Mouse (Mus musculus) E14TG2a.4 (cell line): Measurements from ENCODE around the gene Zbed4.
A peak's percentile ranks its signal among the peaks of the same experiment; 100 is the strongest.

Experiments
- H3K27me3 ChIP-seq: 2 replicates; pipeline ENCODE4 v1.6.1; 2014; ENCODE audit warnings: low read length, control low read depth; ENCODE audit not compliant: insufficient read depth
- H3K36me3 ChIP-seq: 2 replicates; pipeline ENCODE4 v1.6.1; 2014; ENCODE audit warnings: low read length, control low read depth; ENCODE audit not compliant: insufficient read depth
- H3K4me1 ChIP-seq: replicated peaks from 2 replicates; pipeline ENCODE4 v1.6.1; 2014; ENCODE audit warnings: low read depth, low read length, control low read depth
- H3K4me3 ChIP-seq: replicated peaks from 2 replicates; pipeline ENCODE4 v1.5.1; 2014; ENCODE audit warnings: mild to moderate bottlenecking, low read length
- H3K9me3 ChIP-seq: 2 replicates; pipeline ENCODE4 v1.6.1; 2014; ENCODE audit warnings: low read length, control low read depth
- CTCF ChIP-seq: conservative IDR thresholded peaks from 2 replicates; pipeline ENCODE4 v1.5.1; 2014; ENCODE audit warnings: low read length
- NANOG ChIP-seq: IDR thresholded peaks from 2 replicates; pipeline ENCODE4 v1.6.1; 2014; ENCODE audit warnings: borderline replicate concordance, low read length, mixed read lengths
- POU5F1 ChIP-seq: IDR thresholded peaks from 2 replicates; pipeline ENCODE4 v1.6.1; 2014; ENCODE audit warnings: low read length, borderline replicate concordance

The Zbed4 gene

GRCm38 (mm10) chr15:88823376-88823775, 71.9 kb downstream of the Zbed4 start:
- no peak overlapping the region for H3K4me3 ChIP-seq
- no peak for TF ChIP-seq NANOG
- no peak for TF ChIP-seq CTCF
- no peak for TF ChIP-seq POU5F1

GRCm38 (mm10) chr15:88827466-88827865, 76.0 kb downstream of the Zbed4 start:
- peaks cover 51% of the 10 kb centered on the region for H3K4me1 ChIP-seq
- H3K36me3 ChIP-seq = peaks cover 67% of the 10 kb centered on the region
- TF ChIP-seq POU5F1 (no peak), CTCF (no peak), NANOG (no peak)
- H3K27me3 ChIP-seq = no peaks in the 10 kb centered on the region
- H3K4me3 ChIP-seq = no peak overlapping the region
- H3K9me3 ChIP-seq = no peaks in the 10 kb centered on the region

More at GRCm38 (mm10) chr15:88823376-88823775, 71.9 kb downstream of the Zbed4 start:
- Histone ChIP-seq H3K27me3 (no peaks in the 10 kb centered on the region), H3K4me1 (peaks cover 41% of the 10 kb centered on the region), H3K36me3 (peaks cover 68% of the 10 kb centered on the region), H3K9me3 (no peaks in the 10 kb centered on the region)

- Histone ChIP-seq H3K4me3 (no peak overlapping the region), H3K27me3 (no peaks in the 10 kb centered on the region), H3K4me1 (peaks cover 57% of the 10 kb centered on the region), H3K9me3 (no peaks in the 10 kb centered on the region), H3K36me3 (peaks cover 64% of the 10 kb centered on the region)
- TF ChIP-seq CTCF (peak; percentile 49), POU5F1 (no peak), NANOG (no peak)
Observed at GRCm38 (mm10) chr15:88827991-88828799, 76.7 kb downstream of the Zbed4 start.

GRCm38 (mm10) chr15:88828800-88829705, 77.6 kb downstream of the Zbed4 start:
- Histone ChIP-seq H3K4me3 (no peak overlapping the region), H3K36me3 (peaks cover 63% of the 10 kb centered on the region), H3K27me3 (no peaks in the 10 kb centered on the region), H3K9me3 (no peaks in the 10 kb centered on the region), H3K4me1 (peaks cover 65% of the 10 kb centered on the region)
- TF ChIP-seq CTCF = peak; percentile 36
- no peak for TF ChIP-seq POU5F1

- no peak for TF ChIP-seq NANOG
- no peak for TF ChIP-seq POU5F1
- TF ChIP-seq CTCF = no peak
- H3K4me1 ChIP-seq = peaks cover 74% of the 10 kb centered on the region
- peaks cover 63% of the 10 kb centered on the region for H3K36me3 ChIP-seq
- H3K4me3 ChIP-seq = no peak overlapping the region
- H3K9me3 ChIP-seq = no peaks in the 10 kb centered on the region
- no peaks in the 10 kb centered on the region for H3K27me3 ChIP-seq
Observed at GRCm38 (mm10) chr15:88829791-88830440, 78.5 kb downstream of the Zbed4 start.

GRCm38 (mm10) chr15:88830696-88831095, 79.2 kb downstream of the Zbed4 start:
- no peak for TF ChIP-seq POU5F1
- no peaks in the 10 kb centered on the region for H3K27me3 ChIP-seq
- H3K9me3 ChIP-seq = no peaks in the 10 kb centered on the region
- no peak overlapping the region for H3K4me3 ChIP-seq
- H3K36me3 ChIP-seq = peaks cover 60% of the 10 kb centered on the region
- peaks cover 80% of the 10 kb centered on the region for H3K4me1 ChIP-seq

GRCm38 (mm10) chr15:88831482-88831881, 80.0 kb downstream of the Zbed4 start:
- Histone ChIP-seq H3K9me3 (no peaks in the 10 kb centered on the region), H3K4me3 (no peak overlapping the region), H3K4me1 (peaks cover 88% of the 10 kb centered on the region), H3K36me3 (peaks cover 53% of the 10 kb centered on the region), H3K27me3 (no peaks in the 10 kb centered on the region)
- no peak for TF ChIP-seq POU5F1
- TF ChIP-seq CTCF = no peak
- TF ChIP-seq NANOG = no peak

- no peak for TF ChIP-seq NANOG
- TF ChIP-seq CTCF = no peak
- no peak for TF ChIP-seq POU5F1
- H3K9me3 ChIP-seq = no peaks in the 10 kb centered on the region
- peaks cover 43% of the 10 kb centered on the region for H3K36me3 ChIP-seq
- H3K4me3 ChIP-seq = no peak overlapping the region
- H3K4me1 ChIP-seq = peaks cover 88% of the 10 kb centered on the region
- no peaks in the 10 kb centered on the region for H3K27me3 ChIP-seq
Observed at GRCm38 (mm10) chr15:88832536-88832935, 81.1 kb downstream of the Zbed4 start.
